Mouse (Mus musculus) megakaryocyte-erythroid progenitor cell, adult 5-6 weeks (primary cell): ENCODE results near the gene Trit1. TPM values are rescaled to one million over a fixed set of nuclear protein-coding genes. Genes with fewer than 3 reads are reported as not detected.
"Not testable (repeated sequence)": the region's sequence is repeated elsewhere in the genome, so short reads cannot be mapped to it uniquely, and the experiment has no call there.

Experiments used
- ATAC-seq: replicated peaks from 2 replicates; pipeline ENCODE4 v1.8.0; 2016; ENCODE audit warnings: mild to moderate bottlenecking, inconsistent platforms; ENCODE audit not compliant: severe bottlenecking, poor library complexity, low FRiP score, low TSS enrichment
- total RNA-seq, 2 experiments: library from RNA; stranded (forward) in 1 of 2; stranded (reverse) in 1 of 2; fragments of 200-1000, 215-1000 nt in 1 of 2; fragments of >200 nt in 1 of 2; fragmentation: Nextera tagmentation in 1 of 2; gene quantifications; 2 replicates each; pipeline ENCODE4 v1.2.3; 2014 to 2017

The Trit1 gene
- total RNA-seq (2014; fragmentation: Nextera tagmentation) (10.8 and 23.3 TPM in 2 replicates), total RNA-seq (2017) (12.3 and 24.8 TPM in 2 replicates)

DNA sequence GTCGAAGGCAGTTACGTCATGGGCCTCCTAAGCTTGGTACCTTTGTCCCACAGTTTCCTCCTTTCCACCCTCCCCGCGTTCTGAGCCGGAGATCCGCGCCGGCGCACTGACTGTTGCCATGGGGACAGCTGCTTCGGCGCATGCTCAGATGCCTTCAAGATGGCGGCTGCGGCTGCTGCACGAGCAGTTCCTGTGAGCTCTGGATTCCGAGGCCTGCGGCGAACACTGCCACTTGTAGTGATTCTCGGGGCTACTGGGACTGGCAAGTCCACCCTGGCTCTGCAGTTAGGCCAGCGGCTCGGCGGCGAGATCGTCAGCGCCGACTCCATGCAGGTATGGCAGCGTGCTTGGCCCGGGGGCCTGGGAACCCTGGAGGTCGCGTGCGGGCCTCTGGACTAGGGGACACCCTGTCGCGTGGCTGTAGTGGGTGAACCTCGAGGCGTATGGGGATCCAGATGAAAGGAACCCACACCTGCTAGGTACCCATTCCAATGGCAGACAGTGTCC is at the start of gene Trit1:
Gene Trit1 (plus strand): TSS at position 147 of the 507 bp plus-strand sequence.
- peak; percentile 98 for ATAC-seq

DNA sequence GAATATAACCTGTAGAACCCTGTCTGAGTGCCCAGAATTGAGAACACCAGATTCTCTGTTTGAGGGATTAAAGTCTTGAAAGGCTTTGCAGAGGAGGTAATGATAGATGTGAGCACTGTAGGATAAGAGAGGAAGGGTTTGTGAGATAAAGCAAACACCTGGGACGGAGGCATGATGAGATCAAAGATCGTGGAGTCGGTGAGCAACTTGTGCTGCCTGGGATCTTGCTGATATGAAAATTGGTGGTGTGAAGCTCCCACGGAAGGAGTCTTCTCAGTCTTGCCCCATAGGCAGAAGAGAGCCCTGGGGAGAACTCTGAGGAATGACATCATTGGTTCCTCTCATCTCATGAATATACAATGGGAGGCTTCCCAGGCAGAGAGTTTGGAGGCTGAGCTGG is 48.3 kb upstream of the Trit1 start:
- ATAC-seq, result no peak

DNA sequence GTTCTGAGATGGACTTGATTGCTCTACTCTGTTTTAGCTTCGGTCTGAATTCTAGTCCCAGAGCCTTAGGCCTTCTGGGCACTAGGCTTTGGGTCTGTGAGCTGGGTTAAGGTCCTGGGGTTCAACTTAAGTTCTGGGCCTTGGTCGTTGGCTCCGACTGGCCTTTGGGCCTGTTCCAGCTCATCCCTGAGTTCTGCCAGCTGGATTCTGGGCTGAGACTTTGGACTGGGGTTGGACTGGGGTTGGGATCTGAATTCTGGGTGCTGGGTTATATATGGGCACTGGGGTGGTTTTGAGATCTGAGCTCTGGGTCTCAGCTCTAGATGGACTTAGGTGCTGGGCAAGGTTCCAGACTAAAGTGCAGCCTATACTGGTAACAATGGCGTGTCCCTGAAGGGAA is 45.2 kb upstream of the Trit1 start:
- ATAC-seq, result no peak

DNA sequence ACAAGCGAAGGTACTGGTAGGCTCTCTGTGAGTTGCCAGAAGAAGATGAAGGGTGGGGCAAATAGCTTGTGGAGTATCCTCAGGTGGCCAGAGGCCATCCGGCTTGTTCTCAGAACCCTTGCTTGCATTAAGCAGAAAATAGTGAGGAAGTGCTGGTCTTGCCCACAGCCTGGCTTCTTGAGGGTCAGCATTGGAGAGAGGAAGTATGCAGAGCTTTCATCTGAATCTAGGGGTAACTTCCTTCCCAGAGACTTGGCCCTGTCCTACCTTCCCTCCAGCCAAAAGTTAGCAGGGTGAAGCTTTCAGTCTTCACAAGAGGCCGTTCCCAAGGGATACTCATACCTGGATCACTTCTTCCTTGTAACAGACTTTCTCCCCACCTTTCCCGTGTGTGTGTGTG is 44.8 kb upstream of the Trit1 start:
- no peak for ATAC-seq

DNA sequence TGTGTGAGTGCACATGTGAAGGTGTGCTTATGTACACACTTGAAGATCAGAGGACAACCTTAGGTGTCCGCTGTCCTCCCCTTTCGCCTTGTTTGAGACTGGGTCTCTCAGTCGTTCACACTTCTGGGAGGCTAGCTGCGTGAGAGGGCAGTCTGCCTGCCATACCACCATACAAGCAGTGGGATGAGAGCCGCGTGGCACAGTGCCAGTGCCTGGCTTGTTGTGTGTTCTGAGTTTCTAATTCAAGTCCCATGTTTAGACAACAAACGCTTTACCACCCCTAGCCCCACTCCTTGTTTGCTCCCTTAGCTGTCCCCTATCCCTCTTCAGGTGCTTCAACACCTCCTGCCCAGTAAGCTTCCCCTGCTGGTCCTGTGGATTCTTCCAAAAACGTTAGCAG is 44.3 kb upstream of the Trit1 start:
- ATAC-seq, result no peak

DNA sequence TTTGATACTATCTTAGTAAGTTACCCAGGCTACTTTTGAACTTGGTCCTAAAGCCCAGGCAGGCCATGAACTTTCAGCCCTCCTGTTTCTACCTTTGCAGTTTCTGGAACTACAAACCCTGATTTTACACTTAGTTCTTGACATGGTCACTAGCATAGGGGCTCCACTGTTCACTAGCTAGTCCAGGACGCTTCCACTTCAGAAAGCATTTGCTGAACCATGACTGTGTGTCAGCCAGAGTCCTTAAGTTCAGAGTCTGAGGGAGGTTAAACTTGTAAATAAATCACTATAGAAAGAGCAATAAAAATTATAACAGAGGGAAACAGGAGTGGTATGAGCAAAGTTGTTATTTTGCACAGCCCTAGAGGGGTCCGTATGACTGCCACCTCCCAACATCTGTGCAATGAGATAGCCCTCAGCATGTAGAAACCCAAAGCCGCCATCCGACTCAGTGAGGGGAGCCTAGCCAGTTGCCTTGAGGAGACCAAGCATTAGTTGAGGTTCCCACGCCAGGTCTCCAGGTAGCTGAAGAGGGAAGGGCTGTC is 41.3 kb upstream of the Trit1 start:
- ATAC-seq, result no peak

DNA sequence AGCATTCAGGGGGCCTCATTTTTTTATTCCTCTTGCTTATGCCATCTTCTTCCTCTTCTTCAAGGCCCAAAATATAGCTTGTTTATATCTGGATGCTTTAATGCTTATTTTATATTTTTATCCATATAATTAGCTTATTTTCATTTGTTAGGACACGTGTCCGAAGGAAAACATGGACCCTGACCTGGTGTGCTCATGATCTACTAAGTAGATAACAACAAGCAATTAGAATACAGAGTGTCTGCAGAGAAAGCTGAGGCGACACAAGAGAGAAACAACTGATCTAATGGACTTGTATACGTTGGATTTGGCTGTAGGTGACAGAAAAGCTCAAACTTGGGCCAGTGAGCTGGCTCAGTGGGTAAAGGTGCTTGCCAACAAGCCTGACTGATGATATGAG is 39.5 kb upstream of the Trit1 start:
- no peak for ATAC-seq

DNA sequence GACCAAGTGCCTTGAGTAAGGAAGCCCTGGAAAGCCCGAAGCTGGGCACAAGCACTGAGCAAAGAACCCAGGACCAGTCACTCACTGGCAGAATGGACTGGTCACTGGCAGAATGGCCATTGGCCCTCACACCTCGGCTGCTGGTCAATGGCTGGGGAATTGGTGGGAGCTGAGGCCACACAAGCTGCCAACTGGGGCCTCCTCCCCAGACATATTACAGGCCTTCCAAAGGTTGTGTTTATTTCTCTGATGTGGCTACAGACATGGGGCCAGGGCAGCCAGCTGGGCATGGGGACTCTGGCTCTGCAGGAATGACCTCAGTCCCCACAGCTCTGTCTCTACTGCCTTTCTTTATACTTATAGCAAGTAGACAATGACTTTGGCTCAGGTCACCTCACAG is 37.5 kb upstream of the Trit1 start:
- ATAC-seq, result no peak

DNA sequence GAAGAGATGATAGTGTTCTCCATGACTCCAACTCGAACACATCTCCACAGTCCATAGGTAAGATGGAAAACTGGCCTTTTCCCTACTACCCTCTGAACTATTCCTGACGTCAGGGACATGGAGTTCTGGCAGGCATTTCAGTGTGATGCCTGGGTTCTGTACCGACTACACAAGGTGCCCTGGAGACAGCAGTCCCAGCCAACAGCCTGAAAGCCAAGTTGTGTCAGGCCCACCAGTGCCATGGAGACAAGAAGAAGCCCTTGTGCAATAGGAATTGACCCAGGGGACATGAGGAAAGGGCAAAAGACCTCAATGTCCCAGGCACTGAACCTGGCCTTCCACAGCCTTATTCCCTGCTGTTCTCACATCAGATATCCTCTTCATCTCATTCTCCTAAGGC is 36.6 kb upstream of the Trit1 start:
- ATAC-seq, result no peak

DNA sequence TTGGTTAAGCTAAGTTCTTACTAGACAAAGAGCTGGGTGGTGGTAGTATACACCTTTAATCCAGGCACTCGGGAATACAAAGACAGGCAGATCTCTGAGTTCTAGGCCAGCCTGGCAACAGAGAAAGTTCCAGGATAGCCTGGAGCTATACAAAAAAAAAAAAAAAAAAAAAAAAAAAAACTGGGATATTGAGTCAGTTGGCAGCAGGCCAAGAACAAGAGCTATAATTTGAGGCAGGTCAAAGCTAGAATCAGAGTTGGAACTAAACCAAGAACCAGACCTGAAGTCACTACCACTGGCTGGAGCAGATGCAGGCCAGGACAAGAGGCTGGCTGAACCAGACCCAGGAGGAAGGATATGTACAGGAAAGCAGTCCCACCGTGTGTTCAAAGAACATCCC is 35.7 kb upstream of the Trit1 start:
- ATAC-seq, result no peak

DNA sequence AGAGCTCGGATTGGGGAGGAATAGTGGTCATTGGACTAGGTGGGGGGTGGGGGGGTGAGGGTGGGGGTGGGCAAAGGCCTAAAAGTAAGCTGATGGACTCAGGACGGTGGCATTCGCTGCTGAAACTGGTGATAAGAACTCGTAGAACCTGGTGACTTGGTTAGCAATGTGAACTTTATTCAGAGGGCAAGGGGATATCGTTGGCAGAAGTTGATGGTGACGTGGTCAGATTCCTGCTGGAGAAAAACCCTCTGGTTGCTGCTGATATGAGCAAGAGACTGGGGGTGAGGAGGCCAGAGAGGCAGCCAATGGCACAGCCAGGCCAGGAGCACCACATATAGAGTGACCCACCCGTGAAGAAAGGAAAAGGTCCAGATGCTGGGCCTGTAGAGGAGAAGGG is 35.2 kb upstream of the Trit1 start:
- ATAC-seq, result no peak

DNA sequence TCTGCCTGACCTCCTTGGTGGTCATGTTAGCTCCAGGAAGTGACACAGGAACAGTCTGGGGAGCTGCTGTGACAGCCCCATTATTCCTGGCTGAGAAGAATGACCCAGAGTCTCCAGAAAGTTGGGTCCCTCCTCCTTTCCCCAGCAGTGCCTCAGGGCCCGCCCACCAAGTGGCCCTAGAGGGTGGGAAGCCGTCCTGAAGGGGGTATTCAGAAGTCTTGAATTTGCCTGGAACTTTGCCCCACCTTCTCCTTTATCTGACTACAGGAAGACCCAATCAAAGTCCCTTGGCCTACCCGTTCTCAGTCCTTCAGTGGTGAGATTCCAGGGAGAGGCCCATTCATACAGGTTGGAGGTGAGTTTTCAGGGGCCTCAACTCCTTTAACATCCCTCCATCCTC is 34.5 kb upstream of the Trit1 start:
- ATAC-seq, result no peak

DNA sequence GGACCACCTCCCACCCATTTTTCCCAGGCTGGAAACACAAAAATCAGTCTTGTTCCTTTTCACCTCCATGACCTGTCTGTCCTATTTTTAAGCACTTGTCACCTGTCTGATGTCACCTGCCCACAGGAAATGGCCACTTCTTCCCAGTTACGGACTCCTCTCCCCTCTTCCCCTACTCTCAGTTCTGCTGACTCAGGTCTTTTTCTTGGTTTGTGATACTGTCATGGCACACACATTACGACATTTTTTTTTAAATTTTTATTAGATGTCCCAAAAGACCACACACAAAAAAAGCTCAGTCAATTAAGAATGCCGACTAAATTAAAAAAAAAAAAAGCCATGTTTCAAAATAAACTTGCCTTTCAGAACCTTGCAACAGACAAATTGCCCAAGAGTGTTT is 33.9 kb upstream of the Trit1 start:
- ATAC-seq, result no peak

DNA sequence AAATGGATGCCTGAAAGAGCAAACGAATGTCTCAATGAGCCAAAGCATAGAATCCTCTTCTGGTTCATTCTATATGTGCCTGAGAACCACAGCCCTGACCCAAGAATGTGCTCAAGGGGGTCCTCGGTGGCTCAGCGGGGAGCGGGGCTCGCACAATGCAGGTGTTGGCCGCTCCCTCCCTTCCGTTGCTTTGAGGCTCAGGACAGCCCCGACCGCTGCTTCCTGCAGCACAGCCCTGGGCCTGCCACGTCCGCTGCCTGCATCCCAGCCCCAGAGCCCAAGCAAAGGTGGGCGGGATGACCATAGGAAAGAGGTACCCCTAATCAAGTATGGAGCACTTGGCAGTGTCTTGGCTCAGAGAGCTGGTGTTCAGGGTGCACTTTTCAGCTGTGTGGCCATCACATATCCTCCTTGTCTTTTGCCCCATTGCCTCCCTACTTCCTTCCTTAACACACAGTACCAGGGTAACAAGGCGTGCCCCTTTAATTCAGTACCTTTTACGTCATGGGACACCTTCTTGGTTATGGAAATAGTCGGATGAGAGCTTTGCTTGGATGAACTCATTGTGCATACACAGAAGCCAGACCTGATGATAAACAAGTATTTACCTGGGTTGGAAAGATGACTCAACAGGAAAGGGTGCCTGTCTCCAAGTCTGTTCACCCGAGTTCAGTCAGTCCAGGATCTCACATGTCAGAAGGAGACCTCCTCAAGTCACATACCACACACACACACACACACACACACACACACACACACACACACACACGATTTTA is 32.7 kb upstream of the Trit1 start:
- no peak for ATAC-seq

DNA sequence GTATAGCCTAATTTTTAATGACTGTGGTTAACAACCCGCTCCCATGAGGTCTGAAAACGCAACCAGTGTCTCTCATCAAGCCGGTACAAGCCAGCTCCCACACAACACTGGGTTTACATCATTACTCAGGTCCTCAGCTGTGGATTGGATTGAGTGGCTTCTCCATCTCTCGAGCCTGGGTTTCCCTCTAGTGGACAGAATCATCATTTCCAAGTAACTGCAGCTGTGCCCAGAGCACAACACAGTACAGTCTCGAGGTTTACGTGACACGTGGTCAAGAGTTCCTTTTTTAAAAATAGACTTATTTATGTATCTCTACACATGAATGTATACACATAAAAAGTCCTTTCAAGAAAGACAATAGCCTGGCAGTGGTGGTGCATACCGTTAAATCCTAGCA is 31.3 kb upstream of the Trit1 start:
- peak; percentile 94 for ATAC-seq

DNA sequence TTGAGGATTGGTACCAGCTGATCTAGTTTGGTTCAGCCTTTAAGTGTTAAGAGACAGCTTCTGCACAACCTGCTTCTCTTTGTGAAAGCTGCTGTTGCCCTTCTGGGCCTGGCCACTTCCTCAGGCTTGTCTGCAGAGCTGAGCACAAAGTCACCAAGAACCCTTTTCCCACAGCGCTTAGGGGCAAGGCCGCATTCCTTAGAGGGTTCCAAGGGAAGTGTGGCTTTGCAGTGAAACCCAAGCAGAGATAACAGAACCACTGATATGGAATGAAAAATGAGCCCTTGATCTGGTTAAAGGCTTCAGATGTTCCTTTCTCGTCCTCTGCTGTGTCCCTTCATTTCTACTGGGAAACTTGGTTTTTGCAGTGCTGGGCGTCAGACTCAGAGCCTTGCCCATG is 29.0 kb upstream of the Trit1 start:
- ATAC-seq, result no peak

DNA sequence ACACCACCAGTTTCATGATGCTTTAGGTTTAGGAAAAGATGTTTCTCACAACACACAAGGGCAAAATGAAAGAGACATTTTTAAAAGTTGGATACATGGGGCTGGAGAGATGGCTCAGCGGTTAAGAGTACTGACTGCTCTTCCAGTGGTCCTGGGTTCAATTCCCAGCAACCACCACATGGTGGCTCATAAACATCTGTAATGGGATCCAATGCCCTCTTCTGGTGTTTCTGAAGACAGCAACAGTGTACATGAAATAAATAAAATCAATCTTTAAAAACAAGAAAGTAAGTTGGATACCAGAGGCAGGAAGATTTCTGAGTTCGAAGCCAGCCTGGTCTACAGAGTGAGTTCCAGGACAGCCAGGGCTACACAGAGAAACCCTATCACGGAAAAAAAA is 28.4 kb upstream of the Trit1 start:
- ATAC-seq, result not testable (repeated sequence)

DNA sequence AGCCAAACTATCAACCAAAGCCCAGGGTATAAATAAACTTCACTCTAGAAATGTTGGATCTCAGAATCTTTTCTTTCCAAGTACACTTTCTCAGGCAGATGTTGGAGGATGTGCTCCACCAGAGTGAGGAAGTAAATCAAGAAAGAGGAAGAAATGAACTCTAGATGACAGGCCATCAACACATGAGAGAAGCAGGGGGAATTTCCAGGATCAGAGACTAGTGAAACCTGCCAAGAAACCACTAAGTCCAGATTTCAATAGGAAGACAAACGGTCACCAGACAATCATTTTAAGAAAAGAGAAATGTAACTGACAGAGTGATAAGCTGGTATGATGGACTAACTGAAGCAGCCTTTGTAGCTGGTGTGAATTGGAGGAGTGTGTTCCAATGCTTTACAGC is 25.2 kb upstream of the Trit1 start:
- ATAC-seq, result no peak

DNA sequence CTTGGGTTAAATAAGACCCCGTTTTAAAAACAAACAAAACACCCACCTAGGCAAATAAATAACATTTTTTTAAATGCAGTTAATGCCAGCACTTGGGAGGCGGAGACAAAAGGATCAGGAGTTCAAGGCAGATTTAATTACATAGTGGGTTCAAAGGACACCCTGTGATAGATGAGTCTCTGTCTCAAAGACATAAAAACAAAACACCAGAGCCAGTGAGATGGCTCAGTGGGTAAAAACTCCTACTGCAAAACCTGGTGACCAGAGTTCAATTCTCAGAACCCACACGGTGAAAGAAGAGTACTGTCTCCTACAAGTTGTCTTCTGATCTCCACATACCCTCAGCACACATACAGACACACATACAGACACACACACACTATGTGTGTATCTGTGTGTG is 24.1 kb upstream of the Trit1 start:
- ATAC-seq, result no peak

DNA sequence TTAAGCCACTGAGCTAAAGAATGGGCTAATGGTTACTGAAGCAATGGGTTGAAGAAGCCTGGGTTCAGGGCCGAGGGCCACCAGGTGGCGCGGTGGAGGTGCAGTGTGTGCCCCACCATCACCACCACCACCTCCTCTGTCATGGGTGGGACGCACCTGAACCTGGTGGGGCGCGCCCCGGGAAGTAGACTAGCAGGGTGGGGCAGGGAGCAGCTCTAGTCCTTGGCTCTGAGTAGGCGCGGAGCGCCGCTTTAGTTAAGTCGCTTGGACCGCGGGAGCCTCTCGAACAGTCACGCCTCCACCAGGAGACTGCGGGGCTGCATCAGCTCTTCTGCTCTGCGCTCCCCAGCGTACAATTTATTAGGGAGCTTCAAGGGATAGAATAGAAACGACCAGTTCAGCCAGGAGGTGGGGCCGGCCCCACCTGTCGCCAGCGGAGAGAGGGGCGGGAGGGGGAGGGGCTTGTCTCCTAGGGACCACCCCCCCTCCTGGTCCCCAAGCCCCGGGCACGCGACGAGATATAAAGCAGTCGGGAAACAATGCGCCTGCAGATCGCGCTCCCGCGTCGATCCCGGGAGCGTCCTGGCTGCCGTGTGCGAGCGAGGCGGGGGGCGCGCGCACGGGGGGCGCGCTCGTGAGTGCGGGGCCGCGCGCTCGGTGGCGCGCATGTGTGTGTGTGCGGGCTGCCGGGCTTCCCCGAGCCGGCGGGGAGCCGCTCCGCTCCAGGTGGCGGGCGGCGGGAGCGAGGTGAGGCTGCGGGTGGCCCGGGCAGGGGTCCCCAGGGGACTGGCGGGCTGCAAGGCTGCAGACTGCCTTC is 20.8 kb upstream of the Trit1 start, which contains the start of gene Mycl:
Gene Mycl (plus strand): TSS at position 249 of the 817 bp plus-strand sequence.
- ATAC-seq, result peak; percentile 95
